In the genomic region with DNA sequence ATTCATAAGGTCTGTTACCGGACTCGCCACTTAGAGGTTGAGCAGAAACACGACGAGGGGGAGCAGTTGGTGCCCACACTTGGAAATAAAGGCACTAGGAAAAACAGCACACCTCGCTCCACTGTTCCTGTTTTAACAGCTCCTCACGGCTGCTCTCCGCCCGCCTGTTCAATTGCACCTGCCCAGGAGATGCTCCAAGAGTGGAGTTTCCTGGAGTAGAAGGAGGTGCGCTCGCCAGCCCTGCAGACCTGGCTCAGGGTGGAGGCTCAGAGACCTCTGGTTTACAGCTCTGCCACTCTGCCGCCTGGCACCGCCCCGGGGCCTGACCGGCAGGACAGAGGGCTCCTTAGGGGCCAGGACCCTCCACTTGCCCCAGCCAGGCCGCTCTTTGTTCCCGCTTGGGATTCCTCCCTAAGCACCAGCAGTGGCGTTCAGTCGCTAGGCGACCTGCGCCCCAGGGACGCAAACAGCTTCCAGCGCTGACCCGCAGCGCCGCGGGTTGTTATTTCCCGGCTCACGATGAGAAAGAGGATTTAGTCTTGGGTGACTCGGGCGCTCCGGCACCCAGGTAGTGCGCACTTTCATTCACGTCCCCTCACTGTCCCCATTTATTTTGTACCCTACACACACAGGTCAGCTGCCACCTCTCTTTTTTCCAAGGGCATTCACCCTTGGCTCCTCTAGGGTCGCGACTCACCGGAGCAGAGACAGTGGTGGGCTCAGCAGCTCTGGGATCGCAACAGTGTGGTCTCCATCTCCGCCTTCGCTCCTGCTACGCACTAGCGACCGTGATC, we compare ENCODE assay signal across 7 mouse cellular contexts. TPM values are rescaled to one million over a fixed set of nuclear protein-coding genes. Genes with fewer than 3 reads are reported as not detected.
DNase-seq lines count a peak whose midpoint lies in the region; ATAC-seq and TF ChIP-seq lines count a peak whose summit lies in the region.

No protein-coding gene starts in this region.

- no peak for TF ChIP-seq POLR2A in limb, embryonic 14.5 days (IDR thresholded peaks at IDR 0.05; ENCODE audit: borderline replicate concordance, extremely low read depth, insufficient read depth, insufficient read length)

- H3K27ac ChIP-seq in lung, embryonic 16.5 days (ENCODE audit: low read length), result no peak overlapping the region
- no peak overlapping the region for H3K27ac ChIP-seq in limb, embryonic 14.5 days (replicated peaks; ENCODE audit: low read depth, low read length)

- H3K27me3 ChIP-seq in lung, embryonic 16.5 days (ENCODE audit: control insufficient read depth, insufficient read depth, low read depth, low read length), result peaks cover 31% of the 10 kb centered on the region
- peaks cover 22% of the 10 kb centered on the region for H3K27me3 ChIP-seq in limb, embryonic 14.5 days (ENCODE audit: control insufficient read depth, insufficient read depth, low read length)

- peaks cover 9% of the 10 kb centered on the region for H3K4me1 ChIP-seq in lung, embryonic 16.5 days (replicated peaks; ENCODE audit: control insufficient read depth, insufficient read depth, low read length)
- H3K4me1 ChIP-seq in limb, embryonic 14.5 days (ENCODE audit: control insufficient read depth, insufficient read depth, low read length), result peaks cover 10% of the 10 kb centered on the region

- 2% methylated on average over 42 of the region's 42 CpGs for WGBS in lung, embryonic 16.5 days
- WGBS in limb, embryonic 14.5 days, result under 1% methylated on average over 42 of the region's 42 CpGs

- H3K9ac ChIP-seq in lung, embryonic 16.5 days (ENCODE audit: low read length), result no peak overlapping the region
- H3K9ac ChIP-seq in limb, embryonic 14.5 days (ENCODE audit: low read depth, low read length, severe bottlenecking), result peak overlapping the region; percentile 38

- H3K4me2 ChIP-seq in lung, embryonic 16.5 days (ENCODE audit: low read depth, low read length), result peak overlapping the region; percentile 77
- peak overlapping the region; percentile 94 for H3K4me2 ChIP-seq in limb, embryonic 14.5 days (replicated peaks; ENCODE audit: low read depth, low read length, severe bottlenecking)

- no peak for ATAC-seq in lung, embryonic 16.5 days (ENCODE audit: low read depth)
- peak; percentile 28 for ATAC-seq in frontal cortex, adult (ENCODE audit: low TSS enrichment)
- no peak for ATAC-seq in limb, embryonic 14.5 days (ENCODE audit: low FRiP score, low read depth)

- no peaks in the 10 kb centered on the region for H3K36me3 ChIP-seq in lung, embryonic 16.5 days (ENCODE audit: control insufficient read depth, insufficient read depth, low read length)
- H3K36me3 ChIP-seq in limb, embryonic 14.5 days (ENCODE audit: control insufficient read depth, insufficient read depth, low read length), result no peaks in the 10 kb centered on the region

- peak overlapping the region; percentile 49 for H3K4me3 ChIP-seq in lung, embryonic 16.5 days (ENCODE audit: low read length)
- H3K4me3 ChIP-seq in limb, embryonic 14.5 days (replicated peaks; ENCODE audit: low read length), result peak overlapping the region; percentile 51

- H3K9me3 ChIP-seq in lung, embryonic 16.5 days (ENCODE audit: control insufficient read depth, low read length), result no peaks in the 10 kb centered on the region
- H3K9me3 ChIP-seq in limb, embryonic 14.5 days (ENCODE audit: control insufficient read depth, low read length), result no peaks in the 10 kb centered on the region

- DNase-seq in lung, postnatal 4 days, result no peak
- peak; percentile 66 for DNase-seq in cerebellum, adult 9-10 months
- DNase-seq in limb, embryonic 14.5 days (ENCODE audit: low spot score), result no peak
- peak; percentile 34 for DNase-seq in right cerebral cortex, adult 18-20 months
- no peak for DNase-seq in urinary bladder, postnatal 14 days (ENCODE audit: low spot score)

RNA-seq across cellular contexts. Expression of gene Elmod1, which starts 0.6 kb away (rescaled TPM):
- polyA plus RNA-seq in lung, embryonic 16.5 days (2015; fragmentation: Nextera tagmentation; extraction: Ambion mirVana), result 0.68 and 0.70 TPM in 2 replicates
- polyA plus RNA-seq in limb, embryonic 14.5 days (2012; rRNA removed), result 0.82 and 1.4 TPM in 2 replicates
- polyA plus RNA-seq in limb, embryonic 14.5 days (2014; fragmentation: Nextera tagmentation; extraction: Ambion mirVana), result 0.62 and 0.77 TPM in 2 replicates

Comparison
In these comparisons a context has a peak if more than half of its experiments do, and no peak if none do; other contexts are left out.
1. DNase-seq: peak in cerebellum, adult 9-10 months (single experiment) and right cerebral cortex, adult 18-20 months (single experiment); none in lung, postnatal 4 days (0 of 2), limb, embryonic 14.5 days (single experiment) and urinary bladder, postnatal 14 days (single experiment).